Mouse (Mus musculus) spleen, postnatal 4 days (tissue): ENCODE results near the gene Tsacc.
"Not testable (repeated sequence)": the region's sequence is repeated elsewhere in the genome, so short reads cannot be mapped to it uniquely, and the experiment has no call there.

Source experiments
- DNase-seq, 2 experiments: peaks; one replicate each; pipeline ENCODE4 v3.0.0; 2022; ENCODE audit warnings: low spot score in 2 of 2

Tsacc gene

GRCm38 (mm10) chr3:88296561-88297318 lies at the start of gene Tsacc, which contains the start of gene Cct3:
TSS of gene Tsacc (minus strand) at chr3:88296999.
TSS of gene Cct3 (plus strand) at chr3:88297116.
- peak; percentile 93 to 95 for DNase-seq

DNA sequence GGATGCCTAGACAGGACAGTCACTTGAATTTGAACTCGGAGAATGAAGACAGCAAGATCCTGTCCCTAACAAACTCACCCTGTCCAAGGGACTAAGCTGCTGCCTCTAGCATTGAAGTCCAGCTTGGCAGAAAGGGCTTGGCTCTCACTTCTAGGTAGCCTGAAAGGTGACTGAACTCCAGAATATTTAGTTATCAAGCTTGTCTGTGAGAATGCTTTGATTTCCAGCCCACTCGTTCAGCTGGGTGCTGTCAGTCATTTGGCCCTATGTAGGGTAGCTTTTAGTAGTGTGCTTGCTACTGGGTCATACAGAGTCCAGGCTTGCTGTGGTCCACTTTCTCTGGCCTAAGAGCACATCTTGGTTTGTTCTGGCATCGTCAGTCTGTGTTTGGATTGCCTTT lies 42.2 kb upstream of the Tsacc start:
- no peak for DNase-seq

- no peak for DNase-seq
These were observed 41.5 kb upstream of the Tsacc start for GRCm38 (mm10) chr3:88338316-88338715.

- no peak for DNase-seq
These were observed 40.7 kb upstream of the Tsacc start for GRCm38 (mm10) chr3:88337367-88338020.

GRCm38 (mm10) chr3:88336058-88337013 lies 39.5 kb upstream of the Tsacc start, which contains the start of the genes Tmem79 and Smg5:
TSS of gene Tmem79 (minus strand) at chr3:88336148.
TSS of gene Smg5 (plus strand) at chr3:88336260.
- peak; percentile 97 to 98 for DNase-seq

DNA sequence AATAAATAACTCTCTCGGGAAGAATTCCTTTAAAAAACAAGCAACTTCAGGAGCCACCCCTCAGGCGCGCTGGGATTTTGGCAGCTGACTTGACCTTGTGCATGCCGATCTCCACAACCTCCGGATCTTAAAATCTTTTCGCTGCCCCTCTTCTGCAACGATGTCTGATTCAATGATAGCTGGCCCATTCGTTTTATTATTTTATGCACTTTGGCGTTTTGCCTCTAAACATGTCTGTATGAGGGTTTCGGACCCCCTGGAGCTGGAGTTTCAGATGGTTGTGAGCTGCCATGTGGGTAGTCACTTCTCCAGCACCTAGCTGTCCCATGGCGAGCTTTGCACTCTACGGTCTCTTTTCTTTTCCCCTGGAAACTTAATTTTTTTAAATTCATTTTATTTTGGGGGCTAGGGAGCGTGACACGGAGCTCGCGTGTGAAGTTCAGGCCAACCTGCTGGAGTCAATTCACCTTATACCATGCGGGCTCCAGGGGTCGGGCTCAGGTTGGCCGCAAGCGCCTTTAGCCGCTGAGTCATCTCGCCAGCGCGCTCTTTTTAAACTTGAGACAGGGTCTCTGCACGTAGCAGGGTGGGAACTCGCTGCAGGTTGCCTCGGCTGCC lies 38.7 kb upstream of the Tsacc start:
- DNase-seq = no peak

DNA sequence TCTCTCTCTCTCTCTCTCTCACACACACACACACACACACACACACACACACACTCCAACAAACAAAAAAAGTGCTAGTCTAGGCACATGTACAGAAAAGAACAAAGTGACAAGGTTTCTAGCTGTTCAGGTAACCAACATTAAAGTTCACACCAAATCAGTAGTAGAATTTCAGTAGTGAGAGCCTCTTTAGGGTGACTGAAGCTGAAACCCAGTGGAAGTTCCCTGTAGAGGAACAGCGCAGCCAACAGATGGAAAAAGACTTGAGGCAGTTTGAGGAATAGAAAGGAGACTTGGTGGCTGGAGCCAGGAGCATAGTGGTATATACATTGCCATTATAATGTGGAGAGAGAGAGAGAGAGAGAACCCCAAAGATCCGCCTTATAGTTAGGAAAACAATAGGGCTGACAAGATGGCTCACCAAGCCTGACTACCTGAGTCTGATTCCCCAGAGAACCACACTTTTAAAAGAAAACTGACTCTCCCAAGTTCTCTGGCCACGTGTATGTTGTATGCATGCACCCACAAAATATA lies 38.2 kb upstream of the Tsacc start:
- no peak for DNase-seq

DNA sequence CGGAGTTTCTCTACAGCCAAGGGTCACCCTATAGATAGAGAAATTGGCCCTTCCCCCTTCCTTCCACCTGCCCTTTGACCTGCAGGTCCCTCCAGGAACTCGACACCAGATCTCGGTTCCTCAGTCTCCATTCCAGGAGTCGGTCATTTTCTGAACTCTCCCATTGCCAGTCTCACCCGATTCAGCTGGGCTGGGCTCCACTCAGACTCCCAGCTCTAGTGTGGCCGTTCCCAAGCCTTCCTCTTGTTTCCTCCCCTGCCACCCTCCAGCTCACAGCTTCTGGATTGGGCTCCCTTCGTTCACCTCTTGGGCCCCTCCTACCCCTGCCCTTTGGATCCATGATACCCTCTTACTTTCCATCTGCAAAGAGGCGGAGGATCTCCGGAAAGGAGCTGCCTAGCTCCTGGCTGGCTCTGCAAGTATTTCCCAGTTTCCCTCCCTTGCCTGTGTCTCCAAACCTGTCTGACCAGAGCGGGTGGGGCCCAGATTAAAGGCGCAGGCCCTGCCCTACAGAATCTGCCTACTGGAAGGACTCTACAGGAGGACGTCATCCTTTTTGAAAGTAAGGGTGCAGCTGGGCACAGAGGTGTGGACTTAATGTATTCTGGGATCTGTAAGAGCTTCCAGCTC lies 37.3 kb upstream of the Tsacc start:
- DNase-seq = no peak

- DNase-seq = peak; percentile 74 to 87
These were observed 34.5 kb upstream of the Tsacc start for GRCm38 (mm10) chr3:88331282-88331681.

DNA sequence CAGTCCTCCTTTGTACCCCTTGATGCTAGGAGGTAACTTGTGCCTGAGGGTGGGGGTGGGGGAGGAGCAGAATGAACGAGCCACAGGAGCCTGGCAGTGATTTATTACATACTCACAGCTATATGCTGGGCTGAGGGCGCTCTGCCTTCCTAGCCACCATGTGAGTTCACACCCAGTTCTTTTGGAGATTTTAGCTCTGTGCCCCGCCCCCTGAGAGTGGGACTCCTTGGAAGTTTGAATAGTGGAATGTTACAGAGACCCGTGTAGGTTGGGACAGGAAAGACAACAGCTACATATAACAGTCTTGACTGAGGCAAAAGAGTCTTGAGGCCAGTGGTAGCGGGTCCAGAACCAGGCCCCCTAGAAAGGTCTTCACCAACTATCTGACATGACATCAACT lies 32.2 kb upstream of the Tsacc start:
- DNase-seq = no peak

GRCm38 (mm10) chr3:88324951-88325405 lies 28.2 kb upstream of the Tsacc start, which contains the start of gene Glmp:
TSS of gene Glmp (plus strand) at chr3:88325023.
- DNase-seq = peak; percentile 48 to 71

DNA sequence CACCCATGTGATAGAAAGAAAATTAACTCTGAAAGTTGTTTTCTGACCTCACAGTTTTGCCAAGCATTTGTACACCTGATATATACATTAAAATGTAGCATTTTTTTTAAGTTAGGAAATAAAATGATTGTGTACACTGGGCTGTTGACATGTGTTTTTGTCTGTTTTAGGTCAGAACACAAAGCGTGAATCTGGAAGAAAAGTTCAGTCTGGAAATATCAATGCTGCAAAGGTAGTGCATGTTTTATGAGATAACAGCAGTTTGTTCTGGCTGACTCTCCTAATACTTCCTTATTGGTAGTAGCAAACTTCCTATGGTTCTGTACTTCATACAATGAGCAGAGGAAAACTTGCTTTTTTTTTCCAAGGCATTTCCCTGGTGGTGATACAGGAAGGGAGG lies 2.4 kb upstream of the Tsacc start:
- no peak for DNase-seq

- DNase-seq = peak in 1 of 2 experiments; percentile 27
These were observed 587 bp upstream of the Tsacc start for GRCm38 (mm10) chr3:88297321-88297851.

- DNase-seq = no peak
These were observed 664 bp downstream of the Tsacc start for GRCm38 (mm10) chr3:88296110-88296560.

DNA sequence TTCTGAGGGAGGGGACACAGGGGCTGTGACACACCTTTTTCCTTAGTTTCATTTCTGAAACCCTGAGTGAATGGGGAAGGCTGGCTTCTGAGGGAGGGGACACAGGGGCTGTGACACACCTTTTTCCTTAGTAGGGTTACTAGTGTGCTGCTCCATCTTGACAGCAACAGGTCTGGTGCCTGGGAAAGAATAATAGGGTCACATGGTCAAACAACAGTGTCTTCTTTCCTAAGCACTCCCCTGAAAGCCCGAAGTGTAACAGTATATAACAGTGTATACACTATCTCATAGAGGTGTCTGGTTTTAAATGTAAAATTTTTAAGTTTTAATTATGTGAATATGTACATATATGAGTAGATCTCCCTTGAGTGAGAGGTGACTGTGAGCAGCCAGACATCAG lies 1.5 kb downstream of the Tsacc start:
- DNase-seq = not testable (repeated sequence)

DNA sequence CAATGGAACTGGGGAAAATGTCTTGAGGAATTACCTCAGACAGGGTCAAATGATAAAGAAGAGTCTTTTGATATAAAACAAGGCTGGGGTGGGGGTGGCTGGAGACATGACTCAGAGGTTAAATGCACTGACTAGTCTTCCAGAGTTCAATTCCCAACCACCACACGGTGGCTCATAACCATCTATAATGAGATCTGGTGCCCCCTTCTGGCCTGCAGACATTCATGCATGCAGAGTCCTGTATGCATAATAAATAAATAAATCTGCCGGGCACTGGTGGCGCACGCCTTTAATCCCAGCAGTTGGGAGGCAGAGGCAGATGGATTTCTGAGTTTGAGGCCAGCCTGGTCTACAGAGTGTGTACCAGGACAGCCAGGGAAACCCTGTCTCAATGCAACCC lies 4.8 kb downstream of the Tsacc start:
- DNase-seq = peak; percentile 31 to 65

- not testable (repeated sequence) for DNase-seq
These were observed 8.6 kb downstream of the Tsacc start for GRCm38 (mm10) chr3:88288133-88288713.

- DNase-seq = no peak
These were observed 9.7 kb downstream of the Tsacc start, which contains the start of gene Gm38392 for GRCm38 (mm10) chr3:88287110-88287509. TSS of gene Gm38392 (minus strand) at chr3:88287210.

GRCm38 (mm10) chr3:88285565-88285895 lies 11.3 kb downstream of the Tsacc start:
- not testable (repeated sequence) for DNase-seq
